Mouse (Mus musculus) myocyte (in vitro differentiated cells): ENCODE data around the gene Kansl3.

ENCODE experiments used
- E2F4 ChIP-seq: IDR thresholded peaks from one replicate; pipeline ENCODE4 v1.6.1; 2011; ENCODE audit warnings: mild to moderate bottlenecking, control low read depth, moderate library complexity; ENCODE audit not compliant: insufficient read depth
- MAX ChIP-seq: IDR thresholded peaks from one replicate; pipeline ENCODE4 v1.6.1; 2011; ENCODE audit warnings: low read depth, mild to moderate bottlenecking, control low read depth
- MYOD1 ChIP-seq, 3 experiments: IDR thresholded peaks; one replicate each; pipeline ENCODE4 v1.6.1; 2011; ENCODE audit warnings: control low read depth in 2 of 3, low read depth in 2 of 3, mild to moderate bottlenecking in 2 of 3, moderate library complexity in 1 of 3; ENCODE audit not compliant: insufficient read length in 2 of 3, control insufficient read depth in 1 of 3
- MYOG ChIP-seq, 3 experiments: IDR thresholded peaks; one replicate each; pipeline ENCODE4 v1.6.1; 2011; ENCODE audit warnings: control low read depth in 2 of 3, low read depth in 2 of 3, mild to moderate bottlenecking in 2 of 3; ENCODE audit not compliant: insufficient read length in 2 of 3, control insufficient read depth in 1 of 3, insufficient read depth in 1 of 3
- POLR2A ChIP-seq: IDR thresholded peaks from one replicate; pipeline ENCODE4 v1.6.1; 2011; ENCODE audit warnings: low read depth, mild to moderate bottlenecking, control low read depth, moderate library complexity; ENCODE audit not compliant: insufficient read length
- POLR2AphosphoS2 ChIP-seq: IDR thresholded peaks from one replicate; pipeline ENCODE4 v1.6.1; 2011; ENCODE audit warnings: low read depth, control low read depth; ENCODE audit not compliant: insufficient read length
- REST ChIP-seq: IDR thresholded peaks from one replicate; pipeline ENCODE4 v1.6.1; 2011; ENCODE audit warnings: mild to moderate bottlenecking, control low read depth, moderate library complexity; ENCODE audit not compliant: insufficient read depth, insufficient read length
- TCF12 ChIP-seq: IDR thresholded peaks from one replicate; pipeline ENCODE4 v1.6.1; 2011; ENCODE audit warnings: mild to moderate bottlenecking, control low read depth; ENCODE audit not compliant: poor library complexity, insufficient read depth, severe bottlenecking
- TCF3 ChIP-seq: IDR thresholded peaks from one replicate; pipeline ENCODE4 v1.6.1; 2011; ENCODE audit warnings: low read depth, control low read depth; ENCODE audit not compliant: insufficient read length
- USF1 ChIP-seq: IDR thresholded peaks from one replicate; pipeline ENCODE4 v1.6.1; 2011; ENCODE audit warnings: low read depth, mild to moderate bottlenecking, control low read depth, moderate library complexity

- TF ChIP-seq POLR2A (no peak), REST (no peak), POLR2AphosphoS2 (peak; percentile 58), MYOG (IDR thresholded peaks at IDR 0.05; ENCODE audit: control insufficient read depth in 1 of 3, insufficient read depth in 1 of 3, insufficient read length in 2 of 3, low read depth in 2 of 3) (peak in 1 of 3 experiments; percentile 57), E2F4 (no peak), MAX (no peak), USF1 (no peak), TCF3 (no peak), TCF12 (no peak), MYOD1 (IDR thresholded peaks at IDR 0.05; ENCODE audit: control insufficient read depth in 1 of 3, insufficient read length in 2 of 3, low read depth in 2 of 3) (peak in 1 of 3 experiments; percentile 37)
Measured at GRCm38 (mm10) chr1:36332955-36333887, 35.8 kb downstream of the Kansl3 start.
